Mouse (Mus musculus) midbrain, embryonic 14.5 days (tissue): Measurements from ENCODE around the gene Sycp1. TPM values are rescaled to one million over a fixed set of nuclear protein-coding genes. Genes with fewer than 3 reads are reported as not detected.

ENCODE experiments used
- ATAC-seq: fragments of 200-750 bp; cut with Nextera tagmentation; 2 replicates; pipeline ENCODE4 v1.8.0; 2017; ENCODE audit warnings: moderate number of reproducible peaks, moderate library complexity; ENCODE audit not compliant: low FRiP score, low TSS enrichment
- DNase-seq: peaks from one replicate; pipeline ENCODE4 v3.0.0-alpha.2; 2015
- H3K27ac ChIP-seq: fragments of 300-500 bp; sonication (generic); replicated peaks from 2 replicates; pipeline ENCODE4 v1.5.1; 2014; ENCODE audit warnings: mild to moderate bottlenecking, low read depth, low read length, moderate library complexity
- H3K27me3 ChIP-seq: fragments of 300-500 bp; sonication (generic); 2 replicates; pipeline ENCODE4 v1.6.1; 2014; ENCODE audit warnings: low read length, control low read depth, mixed read lengths; ENCODE audit not compliant: control insufficient read depth, insufficient read depth
- H3K36me3 ChIP-seq: fragments of 300-500 bp; sonication (generic); 2 replicates; pipeline ENCODE4 v1.6.1; 2014; ENCODE audit warnings: low read length, control low read depth; ENCODE audit not compliant: control insufficient read depth, insufficient read depth
- H3K4me1 ChIP-seq: fragments of 300-500 bp; sonication (generic); 2 replicates; pipeline ENCODE4 v1.6.1; 2014; ENCODE audit warnings: mild to moderate bottlenecking, antibody characterized with exemption, low read length, control low read depth; ENCODE audit not compliant: control insufficient read depth, insufficient read depth
- H3K4me2 ChIP-seq: fragments of 300-500 bp; sonication (generic); 2 replicates; pipeline ENCODE4 v1.6.1; 2014; ENCODE audit warnings: mild to moderate bottlenecking, low read length, moderate library complexity
- H3K4me3 ChIP-seq: fragments of 300-500 bp; sonication (generic); replicated peaks from 2 replicates; pipeline ENCODE4 v1.5.1; 2014; ENCODE audit warnings: low read depth, low read length
- H3K9ac ChIP-seq: fragments of 300-500 bp; sonication (generic); replicated peaks from 2 replicates; pipeline ENCODE4 v1.6.1; 2014; ENCODE audit warnings: mild to moderate bottlenecking, low read length, moderate library complexity
- H3K9me3 ChIP-seq: fragments of 300-500 bp; sonication (generic); 2 replicates; pipeline ENCODE4 v1.6.1; 2016; ENCODE audit warnings: low read length, control low read depth, mixed read lengths; ENCODE audit not compliant: control insufficient read depth
- WGBS: fragments of 180-500 bp; shearing (Covaris S2); extraction: QIAGEN DNeasy Blood & Tissue Kit; methylation state at CpG from one replicate; pipeline ENCODE4 v1.1.7; 2014; 5-methylcytosine and 5-hydroxymethylcytosine counted together
- polyA plus RNA-seq: library from polyadenylated mRNA; unstranded; fragments of >200 nt; fragmentation: Nextera tagmentation; extraction: Ambion mirVana; gene quantifications from 2 replicates; pipeline ENCODE4 v1.2.1, GENCODE M21; 2014

The Sycp1 gene
- polyA plus RNA-seq, 1 experiment from 2014 or later = not detected

- Histone ChIP-seq H3K9ac (no peak overlapping the region), H3K4me1 (no peaks in the 10 kb centered on the region), H3K4me2 (no peak overlapping the region), H3K4me3 (no peak overlapping the region), H3K27ac (no peak overlapping the region), H3K9me3 (no peaks in the 10 kb centered on the region), H3K27me3 (no peaks in the 10 kb centered on the region), H3K36me3 (no peaks in the 10 kb centered on the region)
- DNase-seq (peak; percentile 87), ATAC-seq (no peak)
- 14% methylated on average over 3 of the region's 3 CpGs for WGBS
Measured at GRCm38 (mm10) chr3:102803937-102804336, 132.0 kb downstream of the Sycp1 start.

GRCm38 (mm10) chr3:102787369-102787768 lies 148.5 kb downstream of the Sycp1 start:
- H3K4me3 ChIP-seq = no peak overlapping the region
- H3K9me3 ChIP-seq = no peaks in the 10 kb centered on the region
- H3K4me1 ChIP-seq = no peaks in the 10 kb centered on the region
- H3K9ac ChIP-seq = no peak overlapping the region
- ATAC-seq = no peak
- WGBS = 34% methylated on average over 4 of the region's 4 CpGs
- H3K27ac ChIP-seq = no peak overlapping the region
- H3K27me3 ChIP-seq = no peaks in the 10 kb centered on the region
- no peak overlapping the region for H3K4me2 ChIP-seq
- no peaks in the 10 kb centered on the region for H3K36me3 ChIP-seq
- peak; percentile 13 for DNase-seq

- Histone ChIP-seq H3K27me3 (no peaks in the 10 kb centered on the region), H3K9ac (no peak within 1 kb of the TSS), H3K4me3 (no peak within 1 kb of the TSS), H3K4me1 (no peaks in the 10 kb centered on the region), H3K36me3 (no peaks in the 10 kb centered on the region), H3K9me3 (no peaks in the 10 kb centered on the region), H3K27ac (no peak within 1 kb of the TSS), H3K4me2 (no peak within 1 kb of the TSS)
- DNase-seq (no peak), ATAC-seq (no peak)
- 85% methylated on average over 2 of the region's 2 CpGs for WGBS
Measured at GRCm38 (mm10) chr3:102782618-102783017, 153.3 kb downstream of the Sycp1 start, which contains the start of gene Tshb. TSS of gene Tshb (minus strand) at chr3:102782718.

- DNase-seq = no peak
- Histone ChIP-seq H3K4me2 (no peak overlapping the region), H3K4me1 (no peaks in the 10 kb centered on the region), H3K27ac (no peak overlapping the region), H3K27me3 (no peaks in the 10 kb centered on the region), H3K9ac (no peak overlapping the region), H3K4me3 (no peak overlapping the region), H3K9me3 (no peaks in the 10 kb centered on the region), H3K36me3 (peaks cover 3% of the 10 kb centered on the region; the same call in 1 of the 2 replicates)
- WGBS = 88% methylated on average over 4 of the region's 4 CpGs
- ATAC-seq = no peak
Measured at GRCm38 (mm10) chr3:102773018-102773417, 162.9 kb downstream of the Sycp1 start.

Other genes starting within 250 kb of the Sycp1 start
- gene Tspan2, start 201.6 kb downstream of the Sycp1 start, polyA plus RNA-seq = 10.4 and 10.5 TPM in 2 replicates
- gene Tshb, start 153.4 kb downstream of the Sycp1 start, polyA plus RNA-seq = 0.32 and 0.72 TPM in 2 replicates
- gene Nr1h5, start 28.0 kb upstream of the Sycp1 start, polyA plus RNA-seq = 0.07 TPM in 2 replicates
- gene Sike1, start 59.6 kb upstream of the Sycp1 start, polyA plus RNA-seq = 59.0 and 59.8 TPM in 2 replicates
- gene Csde1, start 84.3 kb upstream of the Sycp1 start, polyA plus RNA-seq = 416 and 554 TPM in 2 replicates
- gene Nras, start 122.2 kb upstream of the Sycp1 start, polyA plus RNA-seq = 95.7 and 95.8 TPM in 2 replicates
- gene Ampd1, start 137.9 kb upstream of the Sycp1 start, polyA plus RNA-seq = not detected in 2 replicates
- gene Dennd2c, start 166.5 kb upstream of the Sycp1 start, polyA plus RNA-seq = 0.84 and 0.97 TPM in 2 replicates
- 221 and 246 TPM in 2 replicates for gene Bcas2, start 235.6 kb upstream of the Sycp1 start, polyA plus RNA-seq